Mouse (Mus musculus) left cerebral cortex, postnatal 10 days (tissue): ENCODE measurements at regions not wholly inside any gene's neighbourhood (a gene's known extent, or its start where the extent isn't known, plus 50 kb on each side); places are given as distances from the start of the nearest gene placed in this dataset.

Experiments used
- DNase-seq, 2 experiments: peaks; one replicate each; pipeline ENCODE4 v3.0.0; 2021 to 2022; ENCODE audit warnings: low spot score in 2 of 2, mixed read lengths in 1 of 2; ENCODE audit errors: extremely low spot score in 1 of 2
- intact Hi-C: fragments of 180-260 bp; cut with DNase I; formaldehyde crosslinking; loops from one replicate; pipeline ENCODE4 v1.15.1; 2025

- no peak for DNase-seq
Measured at GRCm38 (mm10) chr8:115403601-115404000, 304.0 kb downstream of the Maf start.

GRCm38 (mm10) chr8:115402471-115403197 is 305.0 kb downstream of the Maf start:
- DNase-seq = peak in 1 of 2 experiments; percentile 28
- intact Hi-C loops = loop anchor here (2.0 kb wide), 1 partner anchor 306 kb away; no protein-coding TSS in a partner anchor

More at GRCm38 (mm10) chr8:115403601-115404000, 304.0 kb downstream of the Maf start:
- intact Hi-C loops = loop anchor here (2.0 kb wide), 1 partner anchor 305 kb away; no protein-coding TSS in a partner anchor
